Mouse (Mus musculus) kidney, embryonic 16.5 days (tissue): ENCODE measurements at regions not wholly inside any gene's neighbourhood (a gene's known extent, or its start where the extent isn't known, plus 50 kb on each side); places are given as distances from the start of the nearest gene placed in this dataset.

Experiments used
- ATAC-seq: fragments of 200-750 bp; cut with Nextera tagmentation; 2 replicates; pipeline ENCODE4 v1.8.0; 2017; ENCODE audit warnings: moderate TSS enrichment; ENCODE audit not compliant: low FRiP score, low TSS enrichment
- H3K27ac ChIP-seq: fragments of 300-500 bp; sonication (generic); 2 replicates; pipeline ENCODE4 v1.5.1; 2014; ENCODE audit warnings: low read length
- H3K27me3 ChIP-seq: fragments of 300-500 bp; sonication (generic); 2 replicates; pipeline ENCODE4 v1.6.1; 2014; ENCODE audit warnings: low read length, control low read depth, mixed read lengths; ENCODE audit not compliant: insufficient read depth
- H3K36me3 ChIP-seq: fragments of 300-500 bp; sonication (generic); 2 replicates; pipeline ENCODE4 v1.6.1; 2014; ENCODE audit warnings: low read length, control low read depth, mixed read lengths; ENCODE audit not compliant: insufficient read depth
- H3K4me1 ChIP-seq: fragments of 300-500 bp; sonication (generic); 2 replicates; pipeline ENCODE4 v1.6.1; 2014; ENCODE audit warnings: low read length, control low read depth, mixed read lengths; ENCODE audit not compliant: insufficient read depth
- H3K4me2 ChIP-seq: fragments of 300-500 bp; sonication (generic); replicated peaks from 2 replicates; pipeline ENCODE4 v1.6.1; 2014; ENCODE audit warnings: low read depth, low read length
- H3K4me3 ChIP-seq: fragments of 300-500 bp; sonication (generic); 2 replicates; pipeline ENCODE4 v1.5.1; 2014; ENCODE audit warnings: mild to moderate bottlenecking, low read length
- H3K9ac ChIP-seq: fragments of 300-500 bp; sonication (generic); replicated peaks from 2 replicates; pipeline ENCODE4 v1.6.1; 2014; ENCODE audit warnings: low read length
- H3K9me3 ChIP-seq: fragments of 300-500 bp; sonication (generic); 2 replicates; pipeline ENCODE4 v1.6.1; 2016; ENCODE audit warnings: low read length, control low read depth
- WGBS: fragments of 180-500 bp; shearing (Covaris S2); extraction: QIAGEN DNeasy Blood & Tissue Kit; methylation state at CpG from one replicate; pipeline ENCODE4 v1.1.7; 2014; 5-methylcytosine and 5-hydroxymethylcytosine counted together

DNA sequence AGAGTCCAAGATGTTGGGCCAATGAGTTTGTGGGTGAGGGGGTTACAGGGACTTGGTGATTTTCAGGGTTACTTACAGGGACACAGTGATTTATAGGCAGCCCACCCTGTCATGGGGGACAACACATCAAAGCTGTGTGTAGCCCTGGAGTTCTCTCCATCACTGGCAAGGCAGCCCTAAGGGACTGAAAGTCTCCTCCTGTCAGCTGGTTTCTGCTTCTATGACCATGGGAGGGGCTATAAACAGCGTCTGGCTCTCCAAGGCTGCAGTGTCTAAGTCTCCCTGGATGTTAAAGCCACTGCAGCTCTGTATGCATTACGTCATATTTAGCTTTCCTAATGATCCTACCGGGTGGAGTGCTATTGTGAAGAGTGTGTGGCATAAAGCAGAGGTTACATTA lies 66.2 kb upstream of the Zfp644 start:
- Histone ChIP-seq H3K9me3 (no peaks in the 10 kb centered on the region), H3K4me1 (no peaks in the 10 kb centered on the region), H3K9ac (no peak overlapping the region), H3K27ac (no peak overlapping the region), H3K4me3 (no peak overlapping the region), H3K27me3 (peaks cover 1% of the 10 kb centered on the region), H3K36me3 (no peaks in the 10 kb centered on the region), H3K4me2 (no peak overlapping the region)
- ATAC-seq: peak; percentile 51; the same call in 1 of the 2 replicates
- 39% methylated on average over 3 of the region's 3 CpGs for WGBS

DNA sequence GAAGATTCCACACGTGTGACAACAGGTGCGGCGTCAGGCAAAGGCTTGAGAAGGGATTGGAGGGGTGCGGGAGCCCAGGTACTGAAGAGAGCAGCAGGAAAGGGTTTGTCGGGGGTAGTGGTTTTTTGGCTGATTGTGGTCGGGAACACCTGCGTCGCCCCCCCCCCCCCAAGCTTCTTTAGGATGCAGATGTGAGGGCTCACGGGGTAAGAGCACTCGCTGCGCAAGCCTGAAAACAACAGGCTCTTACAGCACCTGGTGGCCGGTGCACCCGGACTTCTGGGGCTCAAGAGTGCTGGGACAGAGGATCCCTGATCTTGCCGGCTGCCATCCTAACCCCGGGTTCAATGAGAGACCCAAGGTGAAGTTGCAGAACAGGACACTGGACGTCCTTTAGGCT lies 60.9 kb upstream of the Zfp644 start:
- H3K9ac ChIP-seq: no peak overlapping the region
- ATAC-seq: no peak
- H3K36me3 ChIP-seq: no peaks in the 10 kb centered on the region
- H3K4me3 ChIP-seq: no peak overlapping the region
- peaks cover 11% of the 10 kb centered on the region for H3K27me3 ChIP-seq
- H3K4me1 ChIP-seq: peaks cover 9% of the 10 kb centered on the region; the same call in 1 of the 2 replicates
- no peaks in the 10 kb centered on the region for H3K9me3 ChIP-seq
- H3K4me2 ChIP-seq: no peak overlapping the region
- WGBS: 7% methylated on average over 16 of the region's 16 CpGs
- H3K27ac ChIP-seq: no peak overlapping the region

DNA sequence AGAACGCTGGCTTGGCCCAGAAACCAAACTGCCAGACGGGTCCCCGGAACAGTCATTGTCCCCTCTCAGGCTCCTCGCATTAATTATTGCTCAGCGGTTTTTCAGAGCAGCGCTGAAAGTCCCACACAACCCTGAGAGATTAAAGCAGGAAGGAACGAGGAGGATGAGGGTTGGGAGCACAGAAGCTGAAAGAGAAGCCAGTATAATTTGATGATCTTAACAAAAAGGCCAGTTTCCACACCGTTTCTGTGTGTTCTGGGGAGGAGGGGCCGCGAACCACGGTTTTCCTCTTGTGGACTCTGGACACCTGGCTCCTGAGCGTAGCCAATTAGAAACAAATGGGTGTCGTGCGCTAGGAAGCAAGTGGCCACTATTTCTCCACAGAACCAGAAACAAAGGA lies 60.3 kb upstream of the Zfp644 start:
- 3% methylated on average over 14 of the region's 14 CpGs for WGBS
- Histone ChIP-seq H3K36me3 (no peaks in the 10 kb centered on the region), H3K9me3 (no peaks in the 10 kb centered on the region), H3K27ac (no peak overlapping the region), H3K4me2 (peak overlapping the region; percentile 51), H3K4me3 (peak overlapping the region; percentile 24), H3K4me1 (peaks cover 9% of the 10 kb centered on the region; the same call in 1 of the 2 replicates), H3K9ac (no peak overlapping the region), H3K27me3 (peaks cover 11% of the 10 kb centered on the region)
- peak; percentile 23; the same call in 1 of the 2 replicates for ATAC-seq

DNA sequence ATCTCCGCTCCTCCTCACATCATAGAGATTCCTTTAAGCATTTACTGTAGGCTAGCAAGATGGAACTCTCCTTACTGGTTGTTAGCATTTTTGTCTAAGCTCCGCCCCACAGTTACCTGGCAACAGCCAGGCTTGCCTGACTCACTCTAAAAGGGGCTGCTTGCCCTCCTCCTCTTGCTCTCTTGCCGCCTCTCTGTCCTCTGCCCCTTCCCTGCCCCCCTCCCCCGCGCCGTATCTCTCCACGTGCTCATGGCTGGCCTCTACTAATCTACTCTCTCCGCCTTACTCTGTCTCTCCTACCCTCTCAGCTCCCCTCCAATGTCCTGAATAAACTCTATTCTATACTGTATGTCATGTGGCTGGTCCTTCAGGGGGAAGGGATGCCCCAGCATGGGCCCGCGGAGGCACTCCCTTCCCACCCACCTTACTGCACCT lies 59.9 kb upstream of the Zfp644 start:
- H3K9ac ChIP-seq: no peak overlapping the region
- peaks cover 11% of the 10 kb centered on the region for H3K27me3 ChIP-seq
- peak overlapping the region; percentile 51 for H3K4me2 ChIP-seq
- H3K27ac ChIP-seq: no peak overlapping the region
- H3K4me1 ChIP-seq: peaks cover 9% of the 10 kb centered on the region; the same call in 1 of the 2 replicates
- H3K9me3 ChIP-seq: no peaks in the 10 kb centered on the region
- ATAC-seq: peak; percentile 75
- H3K4me3 ChIP-seq: peak overlapping the region; percentile 24
- H3K36me3 ChIP-seq: no peaks in the 10 kb centered on the region
- 3% methylated on average over 10 of the region's 10 CpGs for WGBS

DNA sequence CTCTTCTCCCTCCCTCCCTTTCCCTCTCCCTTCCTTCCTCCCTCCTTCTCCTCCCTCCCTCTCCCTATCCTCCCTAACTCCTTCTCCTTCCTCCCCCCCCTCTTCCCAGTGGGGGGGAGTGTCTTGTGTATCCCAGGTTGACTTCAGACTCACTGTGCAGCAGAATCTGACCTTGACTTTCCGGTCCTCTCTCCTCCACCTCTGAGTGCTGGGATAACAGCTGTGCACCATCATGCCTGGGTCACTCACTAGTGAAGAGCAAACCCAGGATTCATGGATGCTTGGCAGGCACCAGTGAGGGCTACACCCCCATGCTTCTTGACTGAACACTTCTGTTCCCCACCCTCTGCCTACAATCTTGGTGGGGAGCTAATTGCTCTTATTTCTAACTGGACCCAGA lies 56.2 kb upstream of the Zfp644 start:
- H3K9ac ChIP-seq: no peak overlapping the region
- 43% methylated on average over 1 of the region's 1 CpGs for WGBS
- peaks cover 9% of the 10 kb centered on the region; the same call in 1 of the 2 replicates for H3K4me1 ChIP-seq
- H3K4me2 ChIP-seq: no peak overlapping the region
- no peak for ATAC-seq
- no peak overlapping the region for H3K4me3 ChIP-seq
- peaks cover 10% of the 10 kb centered on the region for H3K27me3 ChIP-seq
- H3K36me3 ChIP-seq: no peaks in the 10 kb centered on the region
- H3K9me3 ChIP-seq: no peaks in the 10 kb centered on the region
- no peak overlapping the region for H3K27ac ChIP-seq

DNA sequence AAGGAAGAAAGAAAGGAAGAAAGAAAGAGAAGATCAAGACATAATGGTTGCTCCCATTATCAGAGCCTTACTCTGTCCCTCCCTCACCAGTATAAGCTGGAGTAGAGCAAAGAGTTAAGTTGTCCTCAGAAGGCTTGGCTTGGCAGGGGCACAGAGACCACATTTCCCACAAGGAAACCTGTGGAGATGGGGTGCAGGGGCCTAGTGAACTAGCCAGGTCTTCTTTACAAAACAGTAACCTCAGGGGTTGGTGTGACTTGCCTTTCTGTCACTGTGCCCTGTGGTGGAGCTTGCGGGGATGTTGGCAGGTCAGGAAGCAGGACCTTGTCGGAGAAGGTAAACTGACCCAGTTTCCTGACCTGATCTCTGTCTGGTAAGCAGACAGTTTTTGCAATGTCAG lies 53.1 kb upstream of the Zfp644 start:
- no peaks in the 10 kb centered on the region for H3K27me3 ChIP-seq
- 0 out of 2 replicates have a peak, but pooled peaks cover 2% of the 10 kb centered on the region for H3K4me1 ChIP-seq
- H3K27ac ChIP-seq: no peak overlapping the region
- H3K4me2 ChIP-seq: no peak overlapping the region
- H3K9ac ChIP-seq: no peak overlapping the region
- H3K9me3 ChIP-seq: no peaks in the 10 kb centered on the region
- 78% methylated on average over 2 of the region's 2 CpGs for WGBS
- H3K36me3 ChIP-seq: no peaks in the 10 kb centered on the region
- no peak for ATAC-seq
- H3K4me3 ChIP-seq: no peak overlapping the region

DNA sequence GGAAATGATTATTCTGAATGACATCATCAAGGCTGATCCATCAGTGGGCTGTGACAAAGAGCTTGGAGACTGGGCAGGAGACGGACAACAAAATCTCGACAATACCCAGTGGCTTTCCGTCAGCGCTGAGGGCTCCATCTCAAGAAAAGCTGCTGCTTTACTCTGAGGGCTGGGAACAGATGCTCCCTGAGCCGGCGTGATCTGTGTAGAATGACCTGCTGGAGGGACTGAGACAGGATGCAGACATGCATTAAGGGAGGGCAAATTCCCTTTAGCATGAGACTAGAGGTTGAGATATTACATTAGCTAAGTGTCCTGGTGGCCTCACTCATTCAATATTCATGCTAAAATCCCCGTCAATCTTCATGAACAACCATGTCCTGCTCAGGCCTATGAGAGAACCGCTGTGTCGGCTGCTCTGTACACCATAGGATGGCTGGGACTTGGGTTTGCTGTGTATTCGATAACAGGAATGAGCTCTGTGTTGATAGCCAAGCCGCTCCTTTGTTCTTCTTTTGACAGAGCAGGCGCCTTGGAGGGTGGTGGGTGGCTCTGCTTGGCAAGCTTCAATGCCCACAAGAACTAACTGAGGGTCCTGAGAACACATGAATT lies 51.5 kb upstream of the Zfp644 start:
- no peak for ATAC-seq
- no peak overlapping the region for H3K9ac ChIP-seq

More for the DNA sequence above, 51.5 kb upstream of the Zfp644 start:
- Histone ChIP-seq H3K4me2 (no peak overlapping the region), H3K27me3 (no peaks in the 10 kb centered on the region), H3K9me3 (no peaks in the 10 kb centered on the region), H3K4me3 (no peak overlapping the region), H3K4me1 (0 out of 2 replicates have a peak, but pooled peaks cover 2% of the 10 kb centered on the region), H3K36me3 (no peaks in the 10 kb centered on the region), H3K27ac (no peak overlapping the region)
- WGBS: 80% methylated on average over 12 of the region's 12 CpGs
